21 mouse cellular contexts compared by ENCODE assay signal in genomic region chr1:187010071-187010470, GRCm38 (mm10). TPM values are rescaled to one million over a fixed set of nuclear protein-coding genes. Genes with fewer than 3 reads are reported as not detected.
"Had no signal": no experiment of that assay in that cellular context is flagged by ENCODE, and none has a peak within 500 bp of the region (broad histone marks: within the 10 kb centered on the region; RNA-seq: fewer than 3 reads in every experiment).

No protein-coding gene starts in this region.

- H3K27ac ChIP-seq: neural tube, embryonic 13.5 days; neural tube, embryonic 15.5 days; stomach, embryonic 15.5 days; stomach, postnatal 0 days had no signal

- H3K4me3 ChIP-seq: neural tube, embryonic 13.5 days; neural tube, embryonic 15.5 days; stomach, embryonic 15.5 days had no signal

- H3K4me1 ChIP-seq: neural tube, embryonic 13.5 days; neural tube, embryonic 15.5 days; stomach, embryonic 15.5 days had no signal

- H3K9ac ChIP-seq: neural tube, embryonic 13.5 days; neural tube, embryonic 15.5 days; stomach, embryonic 15.5 days had no signal

- H3K9me3 ChIP-seq: neural tube, embryonic 13.5 days; neural tube, embryonic 15.5 days; stomach, embryonic 15.5 days had no signal

- DNase-seq: retina, postnatal 1 day; right cerebral cortex, adult 18-20 months; right cerebral cortex, postnatal 14 days; right cerebral cortex, postnatal 25 days; right cerebral cortex, postnatal 4 days; spleen, adult 18-20 months; thymus, adult 18-20 months; thymus, adult 2 months; thymus, postnatal 14 days; thymus, postnatal 25 days; thymus, postnatal 36 days; thymus, postnatal 4 days had no signal

- H3K4me2 ChIP-seq: neural tube, embryonic 13.5 days; neural tube, embryonic 15.5 days; stomach, embryonic 15.5 days had no signal

- H3K36me3 ChIP-seq: neural tube, embryonic 13.5 days; neural tube, embryonic 15.5 days; stomach, embryonic 15.5 days had no signal

- H3K27me3 ChIP-seq: neural tube, embryonic 13.5 days; neural tube, embryonic 15.5 days; stomach, embryonic 15.5 days had no signal

RNA-seq across cellular contexts. Expression of gene D1Pas1, which starts 42.9 kb away (rescaled TPM):
- polyA plus RNA-seq: small intestine, adult 2 months; spleen, adult 2 months; stomach, embryonic 14.5 days; stomach, embryonic 16.5 days; stomach, postnatal 0 days; thymus, adult 2 months; thymus, postnatal 0 days had no signal
